8 mouse cellular contexts compared by ENCODE assay signal in genomic region chr5:105792331-105792801, GRCm38 (mm10).
A peak's percentile ranks its signal among the peaks of the same experiment; 100 is the strongest.
DNase-seq lines count a peak whose midpoint lies in the region; ATAC-seq lines count a peak whose summit lies in the region.

No protein-coding gene starts in this region.

- H3K4me2 ChIP-seq in heart, embryonic 11.5 days, result peak overlapping the region; percentile 64
- peak overlapping the region; percentile 49 for H3K4me2 ChIP-seq in kidney, embryonic 15.5 days

- peak overlapping the region; percentile 35 for H3K27ac ChIP-seq in heart, embryonic 11.5 days (ENCODE audit: low read depth, low read length)
- peak overlapping the region; percentile 83 for H3K27ac ChIP-seq in kidney, embryonic 15.5 days

- H3K27me3 ChIP-seq in heart, embryonic 11.5 days (ENCODE audit: control insufficient read depth, insufficient read depth, low read length), result peaks cover 17% of the 10 kb centered on the region
- no peaks in the 10 kb centered on the region for H3K27me3 ChIP-seq in kidney, embryonic 15.5 days

- no peaks in the 10 kb centered on the region for H3K9me3 ChIP-seq in heart, embryonic 11.5 days (replicated peaks; ENCODE audit: control insufficient read depth, low read length)
- H3K9me3 ChIP-seq in kidney, embryonic 15.5 days (replicated peaks), result no peaks in the 10 kb centered on the region

- H3K4me1 ChIP-seq in heart, embryonic 11.5 days (ENCODE audit: control insufficient read depth, insufficient read depth, low read length), result peaks cover 21% of the 10 kb centered on the region
- H3K4me1 ChIP-seq in kidney, embryonic 15.5 days, result peaks cover 82% of the 10 kb centered on the region

- H3K36me3 ChIP-seq in heart, embryonic 11.5 days (ENCODE audit: control insufficient read depth, insufficient read depth, low read length), result no peaks in the 10 kb centered on the region
- H3K36me3 ChIP-seq in kidney, embryonic 15.5 days, result no peaks in the 10 kb centered on the region

- peak overlapping the region; percentile 30 for H3K4me3 ChIP-seq in heart, embryonic 11.5 days (ENCODE audit: low read depth, low read length)
- peak overlapping the region; percentile 14 for H3K4me3 ChIP-seq in kidney, embryonic 15.5 days (replicated peaks)

- ATAC-seq in heart, embryonic 11.5 days (replicated peaks; ENCODE audit: insufficient number of reproducible peaks, low FRiP score, low TSS enrichment), result peak; percentile 36; the same call in 1 of the 2 replicates
- peak; percentile 30 for ATAC-seq in kidney, embryonic 15.5 days (replicated peaks; ENCODE audit: low FRiP score)
- no peak for ATAC-seq in erythroblast, adult 5-6 weeks (replicated peaks; ENCODE audit: low FRiP score, poor library complexity, severe bottlenecking)

- 20% methylated on average over 8 of the region's 8 CpGs for WGBS in heart, embryonic 11.5 days (ENCODE audit: insufficient replicate concordance)
- 33% methylated on average over 8 of the region's 8 CpGs for WGBS in kidney, embryonic 15.5 days

- peak; percentile 26 for DNase-seq in urinary bladder, postnatal 25 days (ENCODE audit: low spot score)
- no peak for DNase-seq in urinary bladder, postnatal 10 days (ENCODE audit: low spot score)
- DNase-seq in lung, postnatal 4 days, result peak; percentile 56 to 58
- DNase-seq in gastrocnemius, postnatal 25 days, result no peak
- DNase-seq in c-Kit-positive CD71-positive TER-119-positive erythroid progenitor cells, embryonic 14.5 days (ENCODE audit: low spot score), result no peak

- no peak overlapping the region for H3K9ac ChIP-seq in heart, embryonic 11.5 days (ENCODE audit: low read depth, low read length)
- H3K9ac ChIP-seq in kidney, embryonic 15.5 days, result no peak overlapping the region

Comparison
In these comparisons a context has a peak if more than half of its experiments do, and no peak if none do; other contexts are left out.
1. DNase-seq: peak in urinary bladder, postnatal 25 days (single experiment) and lung, postnatal 4 days (2 of 2); none in urinary bladder, postnatal 10 days (single experiment), gastrocnemius, postnatal 25 days (single experiment) and c-Kit-positive CD71-positive TER-119-positive erythroid progenitor cells, embryonic 14.5 days (single experiment).